Mouse (Mus musculus): Measurements from ENCODE around the gene Dusp3.

- no peak for TF ChIP-seq POLR2A (IDR thresholded peaks at IDR 0.05; ENCODE audit: control insufficient read depth in 1 of 2, insufficient read depth in 1 of 2, low read depth in 1 of 2, low read length in 2 of 2, poor library complexity in 1 of 2)
- TF ChIP-seq CTCF (IDR thresholded peaks at IDR 0.05 in 2 of 3, conservative IDR thresholded peaks at IDR 0.05 in 1 of 3; ENCODE audit: control insufficient read depth in 1 of 3, insufficient read depth in 1 of 3, low read depth in 2 of 3, low read length in 3 of 3, poor library complexity in 1 of 3, severe bottlenecking in 1 of 3) = peak; percentile 80 to 89 (median 84)
- TF ChIP-seq ZMIZ1 (IDR thresholded peaks at IDR 0.05; ENCODE audit: low read depth, low read length) = no peak
- no peak for TF ChIP-seq MXI1 (IDR thresholded peaks at IDR 0.05; ENCODE audit: low read depth, low read length)
- no peak for TF ChIP-seq EP300 (IDR thresholded peaks at IDR 0.05; ENCODE audit: low read depth in 1 of 2, low read length in 2 of 2)
- no peak for TF ChIP-seq USF1 (IDR thresholded peaks at IDR 0.05; ENCODE audit: low read depth, low read length)
- no peak for TF ChIP-seq TAL1 (IDR thresholded peaks at IDR 0.05; ENCODE audit: low read length)
- TF ChIP-seq JUND (IDR thresholded peaks at IDR 0.05; ENCODE audit: low read depth, low read length) = no peak
- no peak for TF ChIP-seq MAX (IDR thresholded peaks at IDR 0.05; ENCODE audit: low read length)
- no peak for TF ChIP-seq ZC3H11A (IDR thresholded peaks at IDR 0.05; ENCODE audit: low read depth, low read length)
- TF ChIP-seq HCFC1 (IDR thresholded peaks at IDR 0.05; ENCODE audit: low read depth, low read length) = no peak
- no peak for TF ChIP-seq POLR2AphosphoS5 (IDR thresholded peaks at IDR 0.05; ENCODE audit: borderline replicate concordance, low read depth, low read length)
- no peak for TF ChIP-seq ETS1 (IDR thresholded peaks at IDR 0.05; ENCODE audit: low read depth, low read length)
Measured at GRCm38 (mm10) chr11:101971410-101971809, 15.4 kb downstream of the Dusp3 start.

Data from MEL (cell line).